In the genomic region with DNA sequence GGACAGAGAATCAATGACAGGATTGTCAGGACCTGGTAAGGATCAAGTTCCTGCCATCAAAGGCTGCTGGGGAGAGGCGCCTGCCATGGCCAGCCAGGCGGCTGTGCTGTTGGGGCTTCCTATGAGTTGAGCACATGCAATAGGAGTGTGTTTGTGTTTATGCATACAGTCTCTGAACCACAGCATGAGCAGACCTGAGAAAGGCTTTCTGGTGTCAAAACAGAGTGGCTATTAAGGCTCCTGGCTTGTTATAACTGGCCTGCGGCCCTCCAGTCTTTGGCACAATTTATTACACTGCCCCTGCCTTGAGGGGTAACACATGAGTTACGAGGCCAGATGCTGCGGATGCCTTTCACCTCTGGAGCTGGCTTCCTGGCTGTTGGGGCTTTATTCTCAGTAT, we compare ENCODE assay signal across 26 mouse cellular contexts. TPM values are rescaled to one million over a fixed set of nuclear protein-coding genes. Genes with fewer than 3 reads are reported as not detected.
DNase-seq lines count a peak whose midpoint lies in the region; ATAC-seq lines count a peak whose summit lies in the region.
"Had no signal": no experiment of that assay in that cellular context is flagged by ENCODE, and none has a peak within 500 bp of the region (broad histone marks: within the 10 kb centered on the region; RNA-seq: fewer than 3 reads in every experiment).

No protein-coding gene starts in this region.

- WGBS in neural tube, embryonic 11.5 days, result 61% methylated on average over 5 of the region's 5 CpGs
- 70% methylated on average over 5 of the region's 5 CpGs for WGBS in neural tube, embryonic 15.5 days
- 86% methylated on average over 5 of the region's 5 CpGs for WGBS in embryonic facial prominence, embryonic 10.5 days
- WGBS in limb, embryonic 10.5 days, result 22% methylated on average over 5 of the region's 5 CpGs
- WGBS in hindbrain, embryonic 12.5 days, result 80% methylated on average over 5 of the region's 5 CpGs

- H3K4me1 ChIP-seq in neural tube, embryonic 11.5 days (ENCODE audit: control insufficient read depth, insufficient read depth, low read length), result 0 out of 2 replicates have a peak, but pooled peaks cover 2% of the 10 kb centered on the region
- peaks cover 11% of the 10 kb centered on the region; the same call in 1 of the 2 replicates for H3K4me1 ChIP-seq in neural tube, embryonic 15.5 days
- peaks cover 17% of the 10 kb centered on the region for H3K4me1 ChIP-seq in embryonic facial prominence, embryonic 10.5 days
- peaks cover 40% of the 10 kb centered on the region for H3K4me1 ChIP-seq in limb, embryonic 10.5 days
- H3K4me1 ChIP-seq in hindbrain, embryonic 12.5 days, result no peaks in the 10 kb centered on the region
- H3K4me1 ChIP-seq: liver, embryonic 12.5 days had no signal

- H3K36me3 ChIP-seq in neural tube, embryonic 11.5 days (ENCODE audit: control insufficient read depth, insufficient read depth, low read length), result no peaks in the 10 kb centered on the region
- no peaks in the 10 kb centered on the region for H3K36me3 ChIP-seq in neural tube, embryonic 15.5 days
- H3K36me3 ChIP-seq in embryonic facial prominence, embryonic 10.5 days (replicated peaks), result peaks cover 16% of the 10 kb centered on the region; the same call in 1 of the 2 replicates
- peaks cover 16% of the 10 kb centered on the region; the same call in 1 of the 2 replicates for H3K36me3 ChIP-seq in limb, embryonic 10.5 days
- H3K36me3 ChIP-seq in hindbrain, embryonic 12.5 days, result no peaks in the 10 kb centered on the region
- H3K36me3 ChIP-seq: forebrain, embryonic 15.5 days; heart, embryonic 13.5 days; liver, embryonic 12.5 days had no signal

- H3K9me3 ChIP-seq in neural tube, embryonic 11.5 days (ENCODE audit: control insufficient read depth, low read length), result no peaks in the 10 kb centered on the region
- H3K9me3 ChIP-seq in neural tube, embryonic 15.5 days (replicated peaks), result no peaks in the 10 kb centered on the region
- H3K9me3 ChIP-seq in embryonic facial prominence, embryonic 10.5 days, result no peaks in the 10 kb centered on the region
- H3K9me3 ChIP-seq in limb, embryonic 10.5 days (replicated peaks), result no peaks in the 10 kb centered on the region
- no peaks in the 10 kb centered on the region for H3K9me3 ChIP-seq in hindbrain, embryonic 12.5 days (replicated peaks)
- H3K9me3 ChIP-seq: forebrain, embryonic 15.5 days; heart, embryonic 13.5 days; liver, embryonic 12.5 days had no signal

- H3K4me2 ChIP-seq in neural tube, embryonic 11.5 days (ENCODE audit: low read depth), result no peak overlapping the region
- H3K4me2 ChIP-seq in neural tube, embryonic 15.5 days, result no peak overlapping the region
- H3K4me2 ChIP-seq in hindbrain, embryonic 12.5 days (replicated peaks), result no peak overlapping the region
- H3K4me2 ChIP-seq: forebrain, embryonic 15.5 days; heart, embryonic 13.5 days; liver, embryonic 12.5 days; midbrain, embryonic 11.5 days had no signal

- DNase-seq in neural tube, embryonic 11.5 days (ENCODE audit: low spot score), result no peak
- no peak for DNase-seq in embryonic facial prominence, embryonic 10.5 days (ENCODE audit: low spot score)
- DNase-seq in limb, embryonic 10.5 days (ENCODE audit: low spot score), result peak; percentile 68
- DNase-seq in mesoderm, embryonic 11.5 days (ENCODE audit: low read depth, low spot score), result peak; percentile 51
- DNase-seq in thymus, postnatal 4 days, result no peak
- DNase-seq in cerebellum, postnatal 14 days, result no peak
- DNase-seq: adrenal gland, adult 8-10 months; cerebellum, adult 18-20 months; cerebellum, postnatal 36 days; gastrocnemius, postnatal 10 days; heart, adult 11 months; heart, postnatal 14 days; kidney, adult 2 months; kidney, postnatal 36 days; lung, adult 18-20 months; lung, postnatal 10 days; thymus, postnatal 25 days had no signal

- no peak overlapping the region for H3K4me3 ChIP-seq in neural tube, embryonic 11.5 days (ENCODE audit: low read depth, low read length)
- H3K4me3 ChIP-seq in neural tube, embryonic 15.5 days (replicated peaks), result no peak overlapping the region
- no peak overlapping the region for H3K4me3 ChIP-seq in embryonic facial prominence, embryonic 10.5 days
- no peak overlapping the region for H3K4me3 ChIP-seq in limb, embryonic 10.5 days
- no peak overlapping the region for H3K4me3 ChIP-seq in hindbrain, embryonic 12.5 days
- H3K4me3 ChIP-seq: forebrain, embryonic 15.5 days; heart, embryonic 13.5 days; liver, embryonic 12.5 days had no signal

- H3K27ac ChIP-seq in neural tube, embryonic 11.5 days (ENCODE audit: low read depth, low read length), result peak overlapping the region; percentile 6; the same call in 1 of the 2 replicates
- H3K27ac ChIP-seq in neural tube, embryonic 15.5 days (replicated peaks), result no peak overlapping the region; the same call in 1 of the 2 replicates
- 0 out of 2 replicates have a peak overlapping the region, but pooled peaks have one; percentile 6 for H3K27ac ChIP-seq in embryonic facial prominence, embryonic 10.5 days (replicated peaks)
- peak overlapping the region; percentile 62 for H3K27ac ChIP-seq in limb, embryonic 10.5 days
- no peak overlapping the region for H3K27ac ChIP-seq in hindbrain, embryonic 12.5 days
- H3K27ac ChIP-seq: forebrain, embryonic 15.5 days; liver, embryonic 12.5 days had no signal

- H3K27me3 ChIP-seq in neural tube, embryonic 11.5 days (ENCODE audit: control insufficient read depth, insufficient read depth, low read length), result no peaks in the 10 kb centered on the region
- H3K27me3 ChIP-seq in neural tube, embryonic 15.5 days (replicated peaks), result no peaks in the 10 kb centered on the region
- H3K27me3 ChIP-seq in embryonic facial prominence, embryonic 10.5 days (replicated peaks; ENCODE audit: low read depth, poor library complexity, severe bottlenecking), result no peaks in the 10 kb centered on the region
- H3K27me3 ChIP-seq in limb, embryonic 10.5 days (ENCODE audit: low read depth, poor library complexity, severe bottlenecking), result no peaks in the 10 kb centered on the region
- H3K27me3 ChIP-seq in hindbrain, embryonic 12.5 days, result no peaks in the 10 kb centered on the region
- H3K27me3 ChIP-seq: forebrain, embryonic 15.5 days; heart, embryonic 13.5 days; Patski had no signal

- no peak overlapping the region for H3K9ac ChIP-seq in neural tube, embryonic 11.5 days (ENCODE audit: low read length)
- no peak overlapping the region for H3K9ac ChIP-seq in neural tube, embryonic 15.5 days (replicated peaks)
- no peak overlapping the region for H3K9ac ChIP-seq in hindbrain, embryonic 12.5 days
- H3K9ac ChIP-seq: forebrain, embryonic 15.5 days; heart, embryonic 13.5 days; liver, embryonic 12.5 days had no signal

- no peak for ATAC-seq in neural tube, embryonic 11.5 days (ENCODE audit: insufficient read depth, low FRiP score, low TSS enrichment)
- ATAC-seq in neural tube, embryonic 15.5 days (ENCODE audit: low FRiP score), result no peak
- ATAC-seq in hindbrain, embryonic 12.5 days (ENCODE audit: low FRiP score), result no peak
- ATAC-seq: CD4-positive, CD25-positive, alpha-beta regulatory T cell, adult 4 months; forebrain, embryonic 15.5 days; liver, embryonic 12.5 days; Patski had no signal

RNA-seq across cellular contexts. Expression of a gene that starts 55.6 kb away (rescaled TPM):
- 0.11 and 0.17 TPM in 2 replicates for polyA plus RNA-seq in neural tube, embryonic 11.5 days (2014; fragmentation: Nextera tagmentation; extraction: Ambion mirVana)
- polyA plus RNA-seq in neural tube, embryonic 15.5 days (2015; fragmentation: Nextera tagmentation; extraction: Ambion mirVana), result 0.18 and 0.36 TPM in 2 replicates
- polyA plus RNA-seq in embryonic facial prominence, embryonic 10.5 days (2016; fragmentation: Nextera tagmentation; extraction: Ambion mirVana), result 0.12 TPM in 1 of 2 replicates, not detected in the other
- 0.18 and 0.33 TPM in 2 replicates for polyA plus RNA-seq in limb, embryonic 10.5 days (2016; fragmentation: Nextera tagmentation; extraction: Ambion mirVana)
- 0.10 and 0.52 TPM in 2 replicates for polyA plus RNA-seq in hindbrain, embryonic 12.5 days (2016; fragmentation: Nextera tagmentation; extraction: Ambion mirVana)
- polyA plus RNA-seq: CD4-positive, CD25-positive, alpha-beta regulatory T cell, adult 4 months; forebrain, embryonic 15.5 days; hindbrain, embryonic 11.5 days; Patski had no signal

Comparison
In these comparisons a context has a peak if more than half of its experiments do, and no peak if none do; other contexts are left out.
1. H3K27ac ChIP-seq: peak in neural tube, embryonic 11.5 days (single experiment), embryonic facial prominence, embryonic 10.5 days (single experiment) and limb, embryonic 10.5 days (single experiment); none in neural tube, embryonic 15.5 days (single experiment) and hindbrain, embryonic 12.5 days (single experiment).
2. DNase-seq: peak in limb, embryonic 10.5 days (single experiment) and mesoderm, embryonic 11.5 days (single experiment); none in neural tube, embryonic 11.5 days (single experiment), embryonic facial prominence, embryonic 10.5 days (single experiment), thymus, postnatal 4 days (single experiment) and cerebellum, postnatal 14 days (0 of 2).